In genomic region chr2:4386468-4386867, GRCm38 (mm10) we compare ENCODE assay signal across 31 mouse cellular contexts.
DNase-seq lines count a peak whose midpoint lies in the region; ATAC-seq and TF ChIP-seq lines count a peak whose summit lies in the region.
"Had no signal": no experiment of that assay in that cellular context is flagged by ENCODE, and none has a peak within 500 bp of the region (broad histone marks: within the 10 kb centered on the region; RNA-seq: fewer than 3 reads in every experiment).

No protein-coding gene starts in this region.

- peak; percentile 43; the same call in 1 of the 2 replicates for ATAC-seq in hindbrain, embryonic 12.5 days (ENCODE audit: low FRiP score)
- ATAC-seq in hindbrain, postnatal 0 days, result no peak
- no peak for ATAC-seq in midbrain, embryonic 14.5 days (ENCODE audit: low FRiP score, low TSS enrichment)
- no peak for ATAC-seq in midbrain, embryonic 11.5 days (ENCODE audit: low FRiP score)
- peak; percentile 79 for ATAC-seq in kidney, embryonic 16.5 days (ENCODE audit: low FRiP score, low TSS enrichment)
- ATAC-seq: activated CD4-positive, CD25-positive, alpha-beta regulatory T cell, adult 4 months; CD4-positive, CD25-positive, alpha-beta regulatory T cell, adult 4 months; intestine, embryonic 15.5 days had no signal

- TF ChIP-seq POLR2A in brain, embryonic 14.5 days (IDR thresholded peaks at IDR 0.05; ENCODE audit: borderline replicate concordance, extremely low read depth, insufficient read depth, insufficient read length, poor library complexity, severe bottlenecking), result no peak

- no peaks in the 10 kb centered on the region for H3K27me3 ChIP-seq in hindbrain, embryonic 12.5 days
- H3K27me3 ChIP-seq in hindbrain, postnatal 0 days (ENCODE audit: insufficient read depth, low read length), result no peaks in the 10 kb centered on the region
- H3K27me3 ChIP-seq in midbrain, embryonic 14.5 days (ENCODE audit: control insufficient read depth, insufficient read depth, low read length), result no peaks in the 10 kb centered on the region
- no peaks in the 10 kb centered on the region for H3K27me3 ChIP-seq in midbrain, embryonic 11.5 days (ENCODE audit: control insufficient read depth, insufficient read depth, low read length)
- no peaks in the 10 kb centered on the region for H3K27me3 ChIP-seq in kidney, embryonic 16.5 days (ENCODE audit: insufficient read depth, low read length)
- H3K27me3 ChIP-seq: embryonic facial prominence, embryonic 12.5 days; heart, embryonic 15.5 days; hindbrain, embryonic 15.5 days; intestine, embryonic 15.5 days; limb, embryonic 13.5 days; lung, embryonic 15.5 days had no signal

- no peak for TF ChIP-seq CTCF in hindbrain, postnatal 0 days (IDR thresholded peaks at IDR 0.05; ENCODE audit: low read depth)
- TF ChIP-seq CTCF in brain, embryonic 14.5 days (IDR thresholded peaks at IDR 0.05; ENCODE audit: borderline replicate concordance, extremely low read depth, insufficient read depth, insufficient read length), result no peak

- no peak overlapping the region for H3K9ac ChIP-seq in hindbrain, embryonic 12.5 days
- H3K9ac ChIP-seq in hindbrain, postnatal 0 days (replicated peaks; ENCODE audit: low read length), result no peak overlapping the region
- no peak overlapping the region for H3K9ac ChIP-seq in midbrain, embryonic 14.5 days (replicated peaks; ENCODE audit: low read length)
- no peak overlapping the region for H3K9ac ChIP-seq in midbrain, embryonic 11.5 days (ENCODE audit: low read length)
- no peak overlapping the region for H3K9ac ChIP-seq in kidney, embryonic 16.5 days (replicated peaks; ENCODE audit: low read length)
- H3K9ac ChIP-seq: embryonic facial prominence, embryonic 12.5 days; heart, embryonic 15.5 days; hindbrain, embryonic 15.5 days; intestine, embryonic 15.5 days; limb, embryonic 13.5 days; lung, embryonic 15.5 days had no signal

- H3K9me3 ChIP-seq in hindbrain, embryonic 12.5 days (replicated peaks), result no peaks in the 10 kb centered on the region
- no peaks in the 10 kb centered on the region for H3K9me3 ChIP-seq in hindbrain, postnatal 0 days (ENCODE audit: low read length)
- H3K9me3 ChIP-seq in midbrain, embryonic 14.5 days (ENCODE audit: control insufficient read depth, low read length), result no peaks in the 10 kb centered on the region
- no peaks in the 10 kb centered on the region for H3K9me3 ChIP-seq in midbrain, embryonic 11.5 days (ENCODE audit: control insufficient read depth, low read length)
- H3K9me3 ChIP-seq in kidney, embryonic 16.5 days (ENCODE audit: low read length), result no peaks in the 10 kb centered on the region
- H3K9me3 ChIP-seq: embryonic facial prominence, embryonic 12.5 days; heart, embryonic 15.5 days; hindbrain, embryonic 15.5 days; intestine, embryonic 15.5 days; limb, embryonic 13.5 days; lung, embryonic 15.5 days; midbrain, embryonic 10.5 days had no signal

- H3K36me3 ChIP-seq in hindbrain, embryonic 12.5 days, result no peaks in the 10 kb centered on the region
- no peaks in the 10 kb centered on the region for H3K36me3 ChIP-seq in hindbrain, postnatal 0 days (ENCODE audit: insufficient read depth, low read length)
- no peaks in the 10 kb centered on the region for H3K36me3 ChIP-seq in midbrain, embryonic 14.5 days (ENCODE audit: control insufficient read depth, insufficient read depth, low read length)
- H3K36me3 ChIP-seq in midbrain, embryonic 11.5 days (ENCODE audit: control insufficient read depth, insufficient read depth, low read length), result no peaks in the 10 kb centered on the region
- no peaks in the 10 kb centered on the region for H3K36me3 ChIP-seq in kidney, embryonic 16.5 days (ENCODE audit: insufficient read depth, low read length)
- H3K36me3 ChIP-seq: embryonic facial prominence, embryonic 12.5 days; heart, embryonic 15.5 days; hindbrain, embryonic 15.5 days; intestine, embryonic 15.5 days; limb, embryonic 13.5 days; lung, embryonic 15.5 days; midbrain, embryonic 10.5 days had no signal

- no peak overlapping the region for H3K4me3 ChIP-seq in hindbrain, embryonic 12.5 days
- no peak overlapping the region for H3K4me3 ChIP-seq in hindbrain, postnatal 0 days (ENCODE audit: low read length)
- H3K4me3 ChIP-seq in midbrain, embryonic 14.5 days (replicated peaks; ENCODE audit: low read depth, low read length), result no peak overlapping the region
- no peak overlapping the region for H3K4me3 ChIP-seq in midbrain, embryonic 11.5 days (ENCODE audit: low read depth, low read length)
- H3K4me3 ChIP-seq in kidney, embryonic 16.5 days (ENCODE audit: low read length), result no peak overlapping the region
- H3K4me3 ChIP-seq: embryonic facial prominence, embryonic 12.5 days; heart, embryonic 15.5 days; hindbrain, embryonic 15.5 days; intestine, embryonic 15.5 days; layer of hippocampus, adult 2 months; left cerebral cortex, adult 2 months; limb, embryonic 13.5 days; lung, embryonic 15.5 days; midbrain, embryonic 10.5 days; myocyte had no signal

- 33% methylated on average over 6 of the region's 6 CpGs for WGBS in hindbrain, embryonic 12.5 days
- 29% methylated on average over 6 of the region's 6 CpGs for WGBS in hindbrain, postnatal 0 days
- WGBS in midbrain, embryonic 14.5 days, result 14% methylated on average over 6 of the region's 6 CpGs
- 24% methylated on average over 6 of the region's 6 CpGs for WGBS in midbrain, embryonic 11.5 days
- 41% methylated on average over 6 of the region's 6 CpGs for WGBS in kidney, embryonic 16.5 days

- H3K27ac ChIP-seq in hindbrain, embryonic 12.5 days, result 0 out of 2 replicates have a peak overlapping the region, but pooled peaks have one; percentile 7
- no peak overlapping the region for H3K27ac ChIP-seq in hindbrain, postnatal 0 days
- H3K27ac ChIP-seq in midbrain, embryonic 14.5 days (replicated peaks; ENCODE audit: low read depth, low read length), result 0 out of 2 replicates have a peak overlapping the region, but pooled peaks have one; percentile 32
- H3K27ac ChIP-seq in midbrain, embryonic 11.5 days (ENCODE audit: low read depth, low read length), result no peak overlapping the region
- no peak overlapping the region for H3K27ac ChIP-seq in kidney, embryonic 16.5 days (ENCODE audit: low read length)
- H3K27ac ChIP-seq: embryonic facial prominence, embryonic 12.5 days; heart, embryonic 15.5 days; hindbrain, embryonic 15.5 days; intestine, embryonic 15.5 days; layer of hippocampus, adult 2 months; left cerebral cortex, adult 2 months; limb, embryonic 13.5 days; lung, embryonic 15.5 days; midbrain, embryonic 10.5 days; stomach, postnatal 0 days had no signal

- H3K4me1 ChIP-seq in hindbrain, embryonic 12.5 days, result peaks cover 11% of the 10 kb centered on the region
- no peaks in the 10 kb centered on the region; the same call in 1 of the 2 replicates for H3K4me1 ChIP-seq in hindbrain, postnatal 0 days (ENCODE audit: insufficient read depth, low read length)
- no peaks in the 10 kb centered on the region for H3K4me1 ChIP-seq in midbrain, embryonic 14.5 days (ENCODE audit: control insufficient read depth, insufficient read depth, low read length)
- peaks cover 4% of the 10 kb centered on the region; the same call in 1 of the 2 replicates for H3K4me1 ChIP-seq in midbrain, embryonic 11.5 days (ENCODE audit: control insufficient read depth, insufficient read depth, low read length)
- peaks cover 3% of the 10 kb centered on the region; the same call in 1 of the 2 replicates for H3K4me1 ChIP-seq in kidney, embryonic 16.5 days (ENCODE audit: insufficient read depth, low read length)
- H3K4me1 ChIP-seq: intestine, embryonic 15.5 days had no signal

- DNase-seq in hindbrain, postnatal 0 days (ENCODE audit: low spot score), result no peak
- no peak for DNase-seq in midbrain, embryonic 14.5 days
- no peak for DNase-seq in midbrain, embryonic 11.5 days (ENCODE audit: low spot score, missing footprints)
- DNase-seq in brain, embryonic 14.5 days (ENCODE audit: low read depth), result peak; percentile 79
- DNase-seq in embryo, embryonic 9.5 days (ENCODE audit: extremely low spot score), result no peak
- no peak for DNase-seq in cerebellum, postnatal 4 days (ENCODE audit: low spot score in 2 of 2)
- DNase-seq: adrenal gland, adult 2 months; adrenal gland, postnatal 36 days; cerebellum, adult 8-10 months; cerebellum, postnatal 25 days; gastrocnemius, postnatal 10 days; right cerebral cortex, adult 18-20 months; spleen, adult 18-20 months; thymus, adult 18-20 months; thymus, postnatal 4 days had no signal

- no peak overlapping the region for H3K4me2 ChIP-seq in hindbrain, embryonic 12.5 days (replicated peaks)
- H3K4me2 ChIP-seq in hindbrain, postnatal 0 days (ENCODE audit: low read depth, low read length), result no peak overlapping the region
- H3K4me2 ChIP-seq in midbrain, embryonic 14.5 days (ENCODE audit: low read length), result no peak overlapping the region
- no peak overlapping the region for H3K4me2 ChIP-seq in midbrain, embryonic 11.5 days
- no peak overlapping the region for H3K4me2 ChIP-seq in kidney, embryonic 16.5 days (replicated peaks; ENCODE audit: low read depth, low read length)
- H3K4me2 ChIP-seq: embryonic facial prominence, embryonic 12.5 days; heart, embryonic 15.5 days; hindbrain, embryonic 15.5 days; intestine, embryonic 15.5 days; limb, embryonic 13.5 days; liver, embryonic 11.5 days; lung, embryonic 15.5 days had no signal

Comparison
In these comparisons a context has a peak if more than half of its experiments do, and no peak if none do; other contexts are left out.
1. ATAC-seq: peak in hindbrain, embryonic 12.5 days (single experiment) and kidney, embryonic 16.5 days (single experiment); none in hindbrain, postnatal 0 days (single experiment), midbrain, embryonic 14.5 days (single experiment) and midbrain, embryonic 11.5 days (single experiment).
2. H3K27ac ChIP-seq: peak in hindbrain, embryonic 12.5 days (single experiment) and midbrain, embryonic 14.5 days (single experiment); none in hindbrain, postnatal 0 days (single experiment), midbrain, embryonic 11.5 days (single experiment) and kidney, embryonic 16.5 days (single experiment).